Mouse (Mus musculus): Measurements from ENCODE around the gene Adra1b.

DNA sequence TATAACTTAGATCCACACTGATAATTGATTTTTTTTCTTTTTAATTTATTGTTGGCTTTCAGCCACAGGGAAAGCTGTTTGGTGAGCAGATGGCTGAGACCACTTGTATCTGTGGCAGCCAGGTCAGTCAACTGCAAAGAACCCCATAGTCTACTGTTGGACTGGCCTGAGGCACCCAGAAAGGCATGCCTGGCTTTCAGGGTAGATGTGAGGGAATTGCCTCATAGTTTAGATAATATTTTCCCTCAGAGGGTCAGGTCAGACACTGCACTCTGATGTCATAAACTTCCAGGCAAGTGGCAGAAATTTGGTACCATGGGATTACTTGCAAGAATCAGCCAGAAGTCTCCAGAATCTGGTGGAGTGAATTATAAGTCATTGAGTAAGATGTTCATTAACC, 16.5 kb downstream of the Adra1b start:
- TF ChIP-seq TAL1 (conservative IDR thresholded peaks at IDR 0.05; ENCODE audit: low read depth, low read length) (no peak), CTCF (IDR thresholded peaks at IDR 0.05; ENCODE audit: low read depth, low read length) (no peak)
